Mouse (Mus musculus): ENCODE measurements around the gene Terb1. TPM values are rescaled to one million over a fixed set of nuclear protein-coding genes. Genes with fewer than 3 reads are reported as not detected.

Terb1 gene
- polyA plus RNA-seq, 2 experiments, result 0.29 to 0.44 TPM

GRCm38 (mm10) chr8:104442299-104443124 lies 67.2 kb downstream of the Terb1 start, which contains the start of gene Dync1li2:
Gene Dync1li2 (minus strand): TSS chr8:104443047.
- H3K9ac ChIP-seq (ENCODE audit: low read depth, low read length, severe bottlenecking), result peak within 1 kb of the TSS; percentile 88
- no peaks in the 10 kb centered on the region for H3K27me3 ChIP-seq (ENCODE audit: control insufficient read depth, insufficient read depth, low read length)
- DNase-seq (ENCODE audit: low spot score) (peak; percentile 86), ATAC-seq (ENCODE audit: low FRiP score, low read depth) (peak; percentile 91)
- H3K9me3 ChIP-seq (ENCODE audit: control insufficient read depth, low read length), result no peaks in the 10 kb centered on the region
- H3K4me1 ChIP-seq (ENCODE audit: control insufficient read depth, insufficient read depth, low read length), result peaks cover 12% of the 10 kb centered on the region
- under 1% methylated on average over 66 of the region's 75 CpGs for WGBS
- peak; percentile 43; the same call in 1 of the 2 replicates for TF ChIP-seq POLR2A (IDR thresholded peaks at IDR 0.05; ENCODE audit: borderline replicate concordance, extremely low read depth, insufficient read depth, insufficient read length)
- H3K4me2 ChIP-seq (replicated peaks; ENCODE audit: low read depth, low read length, severe bottlenecking), result peak within 1 kb of the TSS; percentile 69
- H3K4me3 ChIP-seq (replicated peaks; ENCODE audit: low read length), result peak within 1 kb of the TSS; percentile 69
- peak within 1 kb of the TSS; percentile 91 for H3K27ac ChIP-seq (replicated peaks; ENCODE audit: low read depth, low read length)
- H3K36me3 ChIP-seq (ENCODE audit: control insufficient read depth, insufficient read depth, low read length), result peaks cover 30% of the 10 kb centered on the region

GRCm38 (mm10) chr8:104441613-104442012 lies 68.1 kb downstream of the Terb1 start:
- H3K36me3 ChIP-seq (ENCODE audit: control insufficient read depth, insufficient read depth, low read length), result peaks cover 39% of the 10 kb centered on the region
- H3K9me3 ChIP-seq (ENCODE audit: control insufficient read depth, low read length), result no peaks in the 10 kb centered on the region
- ATAC-seq (ENCODE audit: low FRiP score, low read depth) (no peak), DNase-seq (ENCODE audit: low spot score) (no peak)
- peak overlapping the region; percentile 88 for H3K9ac ChIP-seq (ENCODE audit: low read depth, low read length, severe bottlenecking)
- 75% methylated on average over 7 of the region's 7 CpGs for WGBS
- peak overlapping the region; percentile 69 for H3K4me3 ChIP-seq (replicated peaks; ENCODE audit: low read length)
- H3K27ac ChIP-seq (replicated peaks; ENCODE audit: low read depth, low read length), result no peak overlapping the region
- peaks cover 13% of the 10 kb centered on the region for H3K4me1 ChIP-seq (ENCODE audit: control insufficient read depth, insufficient read depth, low read length)
- TF ChIP-seq POLR2A (IDR thresholded peaks at IDR 0.05; ENCODE audit: borderline replicate concordance, extremely low read depth, insufficient read depth, insufficient read length), result no peak
- H3K27me3 ChIP-seq (ENCODE audit: control insufficient read depth, insufficient read depth, low read length), result no peaks in the 10 kb centered on the region
- H3K4me2 ChIP-seq (replicated peaks; ENCODE audit: low read depth, low read length, severe bottlenecking), result peak overlapping the region; percentile 69

GRCm38 (mm10) chr8:104439461-104439860 lies 70.2 kb downstream of the Terb1 start:
- TF ChIP-seq POLR2A (IDR thresholded peaks at IDR 0.05; ENCODE audit: borderline replicate concordance, extremely low read depth, insufficient read depth, insufficient read length), result no peak

GRCm38 (mm10) chr8:104437494-104438135 lies 72.1 kb downstream of the Terb1 start:
- Histone ChIP-seq H3K4me1 (ENCODE audit: control insufficient read depth, insufficient read depth, low read length) (peaks cover 23% of the 10 kb centered on the region), H3K27ac (replicated peaks; ENCODE audit: low read depth, low read length) (no peak overlapping the region), H3K9me3 (ENCODE audit: control insufficient read depth, low read length) (no peaks in the 10 kb centered on the region), H3K27me3 (ENCODE audit: control insufficient read depth, insufficient read depth, low read length) (no peaks in the 10 kb centered on the region), H3K9ac (ENCODE audit: low read depth, low read length, severe bottlenecking) (no peak overlapping the region), H3K4me2 (replicated peaks; ENCODE audit: low read depth, low read length, severe bottlenecking) (no peak overlapping the region), H3K4me3 (replicated peaks; ENCODE audit: low read length) (no peak overlapping the region), H3K36me3 (ENCODE audit: control insufficient read depth, insufficient read depth, low read length) (peaks cover 76% of the 10 kb centered on the region)
- DNase-seq (ENCODE audit: low spot score) (no peak), ATAC-seq (ENCODE audit: low FRiP score, low read depth) (no peak)
- 92% methylated on average over 13 of the region's 13 CpGs for WGBS
- no peak for TF ChIP-seq POLR2A (IDR thresholded peaks at IDR 0.05; ENCODE audit: borderline replicate concordance, extremely low read depth, insufficient read depth, insufficient read length)

More at GRCm38 (mm10) chr8:104439461-104439860, 70.2 kb downstream of the Terb1 start:
- ATAC-seq (ENCODE audit: low FRiP score, low read depth), result no peak
- H3K4me2 ChIP-seq (replicated peaks; ENCODE audit: low read depth, low read length, severe bottlenecking), result no peak overlapping the region
- no peak overlapping the region for H3K9ac ChIP-seq (ENCODE audit: low read depth, low read length, severe bottlenecking)
- H3K36me3 ChIP-seq (ENCODE audit: control insufficient read depth, insufficient read depth, low read length), result peaks cover 60% of the 10 kb centered on the region
- DNase-seq (ENCODE audit: low spot score), result no peak
- no peaks in the 10 kb centered on the region for H3K27me3 ChIP-seq (ENCODE audit: control insufficient read depth, insufficient read depth, low read length)
- no peak overlapping the region for H3K4me3 ChIP-seq (replicated peaks; ENCODE audit: low read length)
- no peaks in the 10 kb centered on the region for H3K9me3 ChIP-seq (ENCODE audit: control insufficient read depth, low read length)
- 94% methylated on average over 8 of the region's 8 CpGs for WGBS
- no peak overlapping the region for H3K27ac ChIP-seq (replicated peaks; ENCODE audit: low read depth, low read length)
- peaks cover 23% of the 10 kb centered on the region for H3K4me1 ChIP-seq (ENCODE audit: control insufficient read depth, insufficient read depth, low read length)

GRCm38 (mm10) chr8:104436591-104436990 lies 73.1 kb downstream of the Terb1 start:
- Histone ChIP-seq H3K27ac (replicated peaks; ENCODE audit: low read depth, low read length) (peak overlapping the region; percentile 63; the same call in 1 of the 2 replicates), H3K27me3 (ENCODE audit: control insufficient read depth, insufficient read depth, low read length) (no peaks in the 10 kb centered on the region), H3K4me3 (replicated peaks; ENCODE audit: low read length) (no peak overlapping the region), H3K36me3 (ENCODE audit: control insufficient read depth, insufficient read depth, low read length) (peaks cover 86% of the 10 kb centered on the region), H3K4me2 (replicated peaks; ENCODE audit: low read depth, low read length, severe bottlenecking) (0 out of 2 replicates have a peak overlapping the region, but pooled peaks have one; percentile 2), H3K9me3 (ENCODE audit: control insufficient read depth, low read length) (no peaks in the 10 kb centered on the region), H3K9ac (ENCODE audit: low read depth, low read length, severe bottlenecking) (no peak overlapping the region), H3K4me1 (ENCODE audit: control insufficient read depth, insufficient read depth, low read length) (peaks cover 20% of the 10 kb centered on the region)
- 95% methylated on average over 4 of the region's 4 CpGs for WGBS
- TF ChIP-seq POLR2A (IDR thresholded peaks at IDR 0.05; ENCODE audit: borderline replicate concordance, extremely low read depth, insufficient read depth, insufficient read length), result no peak
- no peak for DNase-seq (ENCODE audit: low spot score)
- no peak for ATAC-seq (ENCODE audit: low FRiP score, low read depth)

Data from limb, embryonic 14.5 days (tissue).